Mouse (Mus musculus) left cerebral cortex, adult 18-20 months (tissue): ENCODE measurements around the gene Mogs. TPM values are rescaled to one million over a fixed set of nuclear protein-coding genes. Genes with fewer than 3 reads are reported as not detected.

Experiments used
- DNase-seq, 2 experiments: peaks; one replicate each; pipeline ENCODE4 v3.0.0; 2021 to 2022; ENCODE audit warnings: low spot score in 2 of 2, mixed read lengths in 1 of 2
- total RNA-seq, 2 experiments: library from RNA; stranded (reverse); gene quantifications; 2 replicates each; pipeline ENCODE4 v1.2.3; 2021

The Mogs gene
- total RNA-seq, 2 experiments from 2014 or later: 29.6 to 31.8 TPM

GRCm38 (mm10) chr6:83120930-83121862 lies 5.9 kb downstream of the Mogs start, which contains the start of gene Wbp1:
Gene Wbp1, minus strand, starts transcription at chr6:83121559.
- peak; percentile 91 to 96 for DNase-seq

- peak in 1 of 2 experiments; percentile 11 for DNase-seq
These were observed 6.8 kb downstream of the Mogs start for GRCm38 (mm10) chr6:83121863-83122710.

GRCm38 (mm10) chr6:83122961-83123360 lies 7.7 kb downstream of the Mogs start:
- no peak for DNase-seq

- peak; percentile 84 to 89 for DNase-seq
These were observed 9.6 kb downstream of the Mogs start for GRCm38 (mm10) chr6:83124851-83125312.

- DNase-seq: no peak
These were observed 10.0 kb downstream of the Mogs start, which contains the start of gene Ino80b for GRCm38 (mm10) chr6:83125331-83125730. Gene Ino80b, minus strand, starts transcription at chr6:83125431.

GRCm38 (mm10) chr6:83127419-83127818 lies 12.1 kb downstream of the Mogs start:
- DNase-seq: no peak

GRCm38 (mm10) chr6:83131469-83132034 lies 16.3 kb downstream of the Mogs start:
- no peak for DNase-seq

GRCm38 (mm10) chr6:83132176-83132919 lies 17.1 kb downstream of the Mogs start:
- DNase-seq: no peak

GRCm38 (mm10) chr6:83134226-83134625 lies 18.9 kb downstream of the Mogs start:
- no peak for DNase-seq

GRCm38 (mm10) chr6:83134951-83135513 lies 19.7 kb downstream of the Mogs start, which contains the start of gene Rtkn:
Gene Rtkn, plus strand, starts transcription at chr6:83135463.
- no peak for DNase-seq

GRCm38 (mm10) chr6:83135571-83136161 lies 20.4 kb downstream of the Mogs start:
- no peak for DNase-seq

GRCm38 (mm10) chr6:83136291-83136880 lies 21.1 kb downstream of the Mogs start:
- DNase-seq: no peak

GRCm38 (mm10) chr6:83136881-83137575 lies 21.7 kb downstream of the Mogs start:
- no peak for DNase-seq

GRCm38 (mm10) chr6:83137576-83137950 lies 22.3 kb downstream of the Mogs start:
- DNase-seq: peak; percentile 58 to 60

- no peak for DNase-seq
These were observed 22.8 kb downstream of the Mogs start for GRCm38 (mm10) chr6:83138056-83138455.

GRCm38 (mm10) chr6:83140044-83140443 lies 24.7 kb downstream of the Mogs start:
- DNase-seq: no peak

- DNase-seq: no peak
These were observed 26.3 kb downstream of the Mogs start for GRCm38 (mm10) chr6:83141636-83142035.

GRCm38 (mm10) chr6:83142211-83142731 lies 27.0 kb downstream of the Mogs start:
- peak; percentile 66 to 82 for DNase-seq
